Comparison of ENCODE assay signal across 8 mouse cellular contexts in genomic region chr11:54438991-54439690, GRCm38 (mm10). TPM values are rescaled to one million over a fixed set of nuclear protein-coding genes. Genes with fewer than 3 reads are reported as not detected.
DNase-seq lines count a peak whose midpoint lies in the region; ATAC-seq lines count a peak whose summit lies in the region.

No protein-coding gene starts in this region.

- H3K36me3 ChIP-seq in hindbrain, embryonic 10.5 days: no peaks in the 10 kb centered on the region
- no peaks in the 10 kb centered on the region for H3K36me3 ChIP-seq in midbrain, embryonic 13.5 days

- peak overlapping the region; percentile 88 for H3K9ac ChIP-seq in midbrain, embryonic 13.5 days (replicated peaks)

- peak; percentile 29 for DNase-seq in kidney, adult 9 months
- DNase-seq in kidney, postnatal 36 days: no peak
- peak; percentile 42 for DNase-seq in MN1 (ENCODE audit: low spot score)
- no peak for DNase-seq in hindbrain, embryonic 10.5 days (ENCODE audit: low spot score)
- no peak for DNase-seq in left cerebral cortex, adult 18-20 months (ENCODE audit: low spot score in 2 of 2)
- no peak for DNase-seq in ovary, postnatal 14 days (ENCODE audit: low spot score)
- no peak for DNase-seq in cerebellum, adult 8-10 months

- peak overlapping the region; percentile 74 for H3K4me2 ChIP-seq in midbrain, embryonic 13.5 days (replicated peaks)

- no peak for ATAC-seq in midbrain, embryonic 13.5 days

- WGBS in hindbrain, embryonic 10.5 days: 58% methylated on average over 11 of the region's 11 CpGs
- 56% methylated on average over 11 of the region's 11 CpGs for WGBS in midbrain, embryonic 13.5 days

- H3K27ac ChIP-seq in hindbrain, embryonic 10.5 days: no peak overlapping the region
- no peak overlapping the region for H3K27ac ChIP-seq in midbrain, embryonic 13.5 days

- peak overlapping the region; percentile 91 for H3K4me3 ChIP-seq in hindbrain, embryonic 10.5 days
- peak overlapping the region; percentile 95 for H3K4me3 ChIP-seq in midbrain, embryonic 13.5 days (replicated peaks)

- no peaks in the 10 kb centered on the region for H3K9me3 ChIP-seq in hindbrain, embryonic 10.5 days
- no peaks in the 10 kb centered on the region for H3K9me3 ChIP-seq in midbrain, embryonic 13.5 days

- H3K27me3 ChIP-seq in hindbrain, embryonic 10.5 days (ENCODE audit: insufficient read depth, poor library complexity, severe bottlenecking): no peaks in the 10 kb centered on the region
- no peaks in the 10 kb centered on the region for H3K27me3 ChIP-seq in midbrain, embryonic 13.5 days

- peaks cover 18% of the 10 kb centered on the region for H3K4me1 ChIP-seq in hindbrain, embryonic 10.5 days (replicated peaks)
- H3K4me1 ChIP-seq in midbrain, embryonic 13.5 days (replicated peaks): peaks cover 28% of the 10 kb centered on the region

RNA-seq across cellular contexts. Expression of gene Fnip1, which starts 1.1 kb away (rescaled TPM):
- 7.5 and 8.4 TPM in 2 replicates for polyA plus RNA-seq in hindbrain, embryonic 10.5 days (2016; fragmentation: Nextera tagmentation; extraction: Ambion mirVana)
- polyA plus RNA-seq in midbrain, embryonic 13.5 days (2015; fragmentation: Nextera tagmentation; extraction: Ambion mirVana): 11.8 and 12.4 TPM in 2 replicates
- total RNA-seq in left cerebral cortex, adult 18-20 months (2021): 10 to 100 TPM; 39.8 to 40.5 TPM

Comparison
In these comparisons a context has a peak if more than half of its experiments do, and no peak if none do; other contexts are left out.
1. DNase-seq: peak in kidney, adult 9 months (single experiment) and MN1 (single experiment); none in kidney, postnatal 36 days (0 of 2), hindbrain, embryonic 10.5 days (single experiment), left cerebral cortex, adult 18-20 months (0 of 2), ovary, postnatal 14 days (single experiment) and cerebellum, adult 8-10 months (single experiment).